Mouse (Mus musculus) frontal cortex, postnatal 25 days (tissue): ENCODE data around the gene 2010111I01Rik.
"Not testable (repeated sequence)": the region's sequence is repeated elsewhere in the genome, so short reads cannot be mapped to it uniquely, and the experiment has no call there.

Source experiments
- DNase-seq, 2 experiments: peaks; one replicate each; pipeline ENCODE4 v3.0.0; 2022; ENCODE audit warnings: low spot score in 2 of 2

Gene 2010111I01Rik

GRCm38 (mm10) chr13:63193423-63193822, 228.7 kb downstream of the 2010111I01Rik start:
- DNase-seq: no peak

- no peak for DNase-seq
Observed at GRCm38 (mm10) chr13:63198038-63198437, 233.3 kb downstream of the 2010111I01Rik start.

DNA sequence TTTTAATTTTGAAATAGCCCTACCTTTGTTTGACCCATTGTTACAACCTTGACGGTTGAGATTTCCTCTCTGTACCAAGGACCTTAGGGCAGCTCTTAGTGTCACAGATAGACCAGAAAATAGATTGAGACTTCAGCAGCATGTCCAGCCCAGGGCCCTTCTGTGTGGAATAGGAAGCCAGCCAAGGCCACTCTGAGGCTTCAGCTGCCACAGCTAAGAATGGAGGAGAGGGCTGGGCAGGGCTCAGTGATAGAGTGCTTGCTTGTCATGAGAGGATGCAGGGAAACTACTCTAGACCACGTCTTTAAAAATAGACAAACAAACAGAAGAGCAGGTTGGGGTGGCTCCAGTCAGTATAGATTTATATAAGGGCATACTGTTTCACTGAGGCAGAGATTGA, 234.9 kb downstream of the 2010111I01Rik start:
- DNase-seq: no peak

DNA sequence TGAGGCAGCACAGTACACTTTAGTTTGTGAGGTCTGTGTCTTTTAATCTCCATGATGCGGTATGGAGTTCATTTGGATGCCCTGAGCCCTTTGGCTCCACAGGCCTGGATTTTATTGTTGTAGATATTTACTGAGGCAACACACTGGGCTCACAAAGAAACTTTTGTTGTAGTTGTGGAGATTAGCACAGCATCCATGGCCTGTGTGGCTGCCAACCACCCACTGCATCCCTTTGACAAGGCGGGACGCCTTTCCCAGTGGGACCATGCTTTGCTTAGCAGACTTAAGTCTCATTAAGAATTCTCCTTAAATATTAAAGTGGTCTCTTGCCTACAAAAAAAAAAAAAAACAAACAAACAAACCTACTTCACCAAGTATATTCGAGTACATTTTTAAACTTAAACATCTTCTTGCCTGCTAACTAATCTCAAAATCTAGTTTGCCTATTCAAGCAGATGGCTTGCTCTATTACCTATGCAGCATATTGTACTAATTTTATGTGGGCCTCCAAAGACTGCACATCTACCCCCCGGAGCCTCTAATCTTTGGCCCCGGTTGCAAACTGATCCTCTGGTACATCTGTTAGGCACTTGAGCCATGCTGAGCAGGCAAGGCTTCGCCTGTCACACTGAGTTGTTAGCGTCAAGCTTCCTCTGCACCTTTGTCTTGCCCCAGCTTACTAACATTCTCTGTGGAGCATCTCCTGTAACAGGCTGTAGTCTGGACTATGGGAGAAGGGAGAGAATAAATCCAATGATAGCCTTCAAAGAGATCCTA, 239.0 kb downstream of the 2010111I01Rik start:
- DNase-seq: no peak

- DNase-seq: no peak
Observed at GRCm38 (mm10) chr13:63205750-63206149, 241.1 kb downstream of the 2010111I01Rik start.

GRCm38 (mm10) chr13:63206396-63206795, 241.7 kb downstream of the 2010111I01Rik start:
- DNase-seq: no peak

DNA sequence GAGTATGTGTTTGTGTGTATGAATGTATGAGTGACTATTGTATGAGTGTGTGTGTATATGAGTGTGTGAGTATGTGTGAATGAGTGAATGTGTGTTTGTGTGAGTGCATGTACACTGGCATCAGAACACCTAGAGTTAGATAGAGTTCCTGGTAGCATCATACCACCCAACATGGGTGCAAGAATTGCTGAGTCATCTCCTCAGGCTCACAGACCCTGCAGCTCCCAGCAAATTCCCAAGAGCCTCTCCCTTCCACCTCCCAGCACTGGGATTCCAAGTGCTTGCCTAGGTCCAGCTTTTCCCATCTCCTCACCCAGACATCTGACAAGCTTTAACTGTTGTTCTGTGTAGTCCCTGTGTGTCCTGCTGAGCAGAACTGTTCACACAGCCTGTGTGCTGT, 251.8 kb downstream of the 2010111I01Rik start:
- DNase-seq: no peak

GRCm38 (mm10) chr13:63223026-63223770, 258.5 kb downstream of the 2010111I01Rik start:
- DNase-seq: no peak

DNA sequence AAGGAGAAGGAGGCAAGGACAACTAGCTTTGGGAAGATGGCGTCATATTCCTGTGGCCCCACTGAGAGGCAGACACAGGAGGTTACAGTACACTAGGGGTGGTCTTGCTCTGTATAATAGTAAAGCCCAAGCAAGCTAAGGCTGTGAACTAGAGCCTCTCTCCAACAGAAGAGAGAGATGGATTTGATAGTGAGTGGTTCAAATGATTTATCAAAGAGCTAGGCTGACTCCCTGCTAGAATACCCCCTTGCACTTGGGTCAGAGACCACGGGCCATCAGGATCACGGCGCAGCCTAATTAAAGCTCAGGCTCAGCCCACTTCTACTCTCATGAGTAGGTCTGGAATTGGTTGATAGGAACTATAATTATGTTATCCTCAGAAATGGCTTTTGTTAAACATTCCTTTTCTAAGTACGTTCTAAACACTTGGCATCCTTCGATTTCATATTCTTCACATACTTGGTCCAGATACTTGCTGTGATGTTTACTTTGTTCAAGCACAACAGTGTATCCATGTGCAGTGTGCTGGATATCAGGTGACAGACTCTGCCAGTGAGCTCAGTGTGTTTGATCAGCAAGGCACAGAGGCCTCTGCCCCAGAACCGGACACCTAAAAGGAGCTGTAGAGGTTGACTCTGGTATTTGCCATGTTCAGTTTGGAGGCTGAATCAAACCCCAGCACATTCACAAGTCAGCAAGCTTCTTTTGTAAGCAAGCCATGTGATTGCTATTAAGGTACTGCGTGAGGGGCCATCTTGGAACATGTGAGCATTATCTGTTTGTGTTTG, 261.3 kb downstream of the 2010111I01Rik start:
- no peak for DNase-seq

GRCm38 (mm10) chr13:63227785-63228184, 263.1 kb downstream of the 2010111I01Rik start:
- no peak for DNase-seq

DNA sequence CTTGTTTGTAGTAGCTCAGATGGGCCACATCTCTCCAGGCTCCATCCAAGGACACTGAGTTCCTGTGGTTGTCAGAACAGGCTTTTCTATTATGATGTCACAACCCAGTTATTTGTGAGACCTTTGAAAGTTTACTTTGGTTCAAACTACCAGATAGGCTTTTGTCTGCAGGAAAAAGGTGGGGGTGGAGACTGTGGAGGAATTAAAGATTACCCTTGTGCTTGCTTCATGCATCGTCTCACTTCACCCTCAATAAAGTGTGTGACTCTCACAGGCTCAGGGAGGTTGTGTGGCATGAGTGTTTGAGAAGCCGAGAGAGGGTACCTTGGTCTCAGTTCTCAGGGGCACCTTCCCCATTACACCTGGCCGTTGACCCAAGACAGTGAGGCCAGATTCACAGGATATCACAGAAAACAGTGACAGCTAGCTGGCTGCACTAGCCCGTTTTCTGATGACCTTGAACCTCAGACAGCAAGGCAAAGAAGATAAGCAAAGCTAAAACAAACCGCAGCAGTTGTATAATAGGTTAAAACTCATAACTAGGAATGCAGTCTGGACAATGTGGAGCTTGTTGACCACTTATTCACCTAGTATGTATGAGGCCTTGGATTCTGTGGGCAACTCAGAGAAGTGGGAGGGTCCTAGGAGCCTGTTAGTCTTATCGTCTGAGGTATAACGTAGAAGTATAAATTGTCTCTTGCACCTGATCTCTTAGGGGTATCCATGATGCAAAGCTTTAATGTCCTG, 266.4 kb downstream of the 2010111I01Rik start:
- DNase-seq: no peak

GRCm38 (mm10) chr13:63231702-63232070, 267.0 kb downstream of the 2010111I01Rik start:
- no peak for DNase-seq

DNA sequence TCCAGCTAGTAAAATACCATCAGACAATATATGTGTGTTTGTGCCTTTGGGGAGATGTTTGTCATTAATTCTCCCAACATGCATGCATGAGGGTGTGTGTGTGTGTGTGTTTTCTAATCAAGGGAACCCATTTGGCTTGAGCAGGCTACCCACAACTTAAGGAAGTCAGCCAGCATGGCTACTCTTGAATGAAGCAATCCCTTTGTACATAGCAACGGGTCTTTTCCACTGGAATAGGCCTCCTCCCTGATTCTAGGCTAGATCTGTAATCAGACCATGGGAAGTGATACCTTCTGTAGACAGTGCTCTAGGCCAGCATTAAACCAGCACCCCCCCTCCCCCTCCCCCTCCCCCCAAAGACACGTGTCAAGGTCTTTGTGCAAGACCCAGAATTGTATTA, 267.9 kb downstream of the 2010111I01Rik start:
- DNase-seq: no peak

GRCm38 (mm10) chr13:63234520-63234919, 269.8 kb downstream of the 2010111I01Rik start:
- not testable (repeated sequence) for DNase-seq

DNA sequence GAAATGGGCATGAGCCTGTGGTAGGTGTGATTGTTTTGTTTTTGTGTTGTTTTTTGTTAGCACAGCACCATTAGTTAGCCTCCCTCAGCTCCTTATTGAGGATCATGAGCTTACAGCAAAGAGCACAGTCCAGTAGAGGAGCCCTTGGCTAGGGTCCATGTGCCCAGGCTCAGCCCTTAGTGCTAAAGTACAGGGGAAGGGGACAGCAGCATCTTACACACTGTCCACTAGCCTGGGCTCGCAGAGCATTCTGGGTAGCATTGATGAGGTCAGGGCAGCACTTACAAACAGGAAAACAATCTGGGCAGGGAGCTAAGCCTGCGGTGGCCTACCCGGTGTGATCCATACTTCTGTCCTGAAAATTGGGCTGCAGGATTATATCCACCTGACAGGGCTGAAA, 270.9 kb downstream of the 2010111I01Rik start:
- DNase-seq: no peak

GRCm38 (mm10) chr13:63236159-63236893, 271.6 kb downstream of the 2010111I01Rik start:
- DNase-seq: no peak

DNA sequence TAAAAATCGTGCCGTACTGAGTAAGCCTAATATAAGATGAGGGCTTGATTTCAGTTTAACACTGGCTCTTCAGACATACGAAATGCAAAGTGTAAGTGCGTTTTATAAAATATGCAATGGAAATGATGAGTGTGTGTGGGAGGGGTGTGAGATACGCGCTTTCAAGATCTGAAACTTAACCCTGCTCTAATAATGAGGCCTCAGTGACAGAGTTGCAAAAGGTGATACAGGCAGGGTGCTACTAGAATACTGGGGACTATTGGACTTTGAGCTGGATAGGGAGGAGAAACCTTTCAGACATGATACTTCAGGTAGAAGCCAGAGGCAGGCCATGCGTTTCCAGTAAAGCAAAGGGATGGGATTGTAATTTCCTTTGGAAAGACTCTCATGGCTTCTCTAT, 273.4 kb downstream of the 2010111I01Rik start:
- no peak for DNase-seq

- DNase-seq: no peak
Observed at GRCm38 (mm10) chr13:63239301-63239804, 274.7 kb downstream of the 2010111I01Rik start.

DNA sequence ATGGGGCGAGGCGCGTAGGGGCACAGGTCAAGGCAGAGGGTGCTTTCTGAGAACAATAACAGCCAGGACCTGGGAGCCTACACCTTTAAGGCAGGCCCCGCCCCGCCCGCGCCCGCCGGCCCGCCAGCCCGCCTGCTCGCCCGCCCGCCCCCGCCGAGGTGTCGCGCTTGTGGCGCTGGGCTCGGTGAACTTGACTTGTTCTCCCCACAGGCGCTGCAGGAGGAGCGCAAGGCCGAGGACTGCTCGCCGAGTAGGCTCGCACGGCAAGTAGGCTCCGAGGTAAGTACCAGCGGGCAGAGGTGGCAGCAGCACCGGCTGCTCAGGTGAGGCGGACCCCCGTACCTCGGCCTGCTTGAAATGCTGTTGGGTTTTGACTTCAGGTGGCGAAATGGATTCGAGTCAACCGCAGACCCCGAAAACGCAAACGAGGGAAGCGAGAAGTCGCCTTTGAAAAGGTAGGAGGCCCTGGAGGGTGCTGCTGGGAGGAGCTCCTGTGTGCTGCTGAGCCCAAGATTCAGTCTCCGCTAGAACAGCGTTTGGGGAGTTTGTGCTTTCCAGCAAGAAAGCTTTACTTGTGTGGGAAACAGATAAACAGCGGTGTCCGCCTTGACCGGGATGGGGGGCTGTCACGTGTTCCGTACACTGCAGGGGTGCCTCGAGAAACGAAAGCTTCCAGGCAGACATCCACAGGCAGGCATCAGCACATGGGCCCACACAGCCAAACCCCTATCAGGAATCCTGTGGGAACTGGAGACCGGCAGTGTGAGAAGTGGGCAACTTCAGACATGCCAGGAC, 275.4 kb downstream of the 2010111I01Rik start:
- peak in 1 of 2 experiments; percentile 67 for DNase-seq

- DNase-seq: no peak
Observed at GRCm38 (mm10) chr13:63240835-63241234, 276.1 kb downstream of the 2010111I01Rik start.
